Mouse (Mus musculus): Measurements from ENCODE around the gene Ilk. TPM values are rescaled to one million over a fixed set of nuclear protein-coding genes. Genes with fewer than 3 reads are reported as not detected.

The Ilk gene
- total and polyA plus RNA-seq, 3 experiments, result 48.3 to 76.9 TPM; not detected in 1

- H3K27me3 ChIP-seq (ENCODE audit: control insufficient read depth in 1 of 2, insufficient read depth in 2 of 2, low read length in 2 of 2), result no peaks in the 10 kb centered on the region
- DNase-seq (ENCODE audit: low read depth, low spot score), result peak; percentile 38
- no peaks in the 10 kb centered on the region for H3K79me2 ChIP-seq (ENCODE audit: control insufficient read depth, insufficient read depth, low read length, poor library complexity)
- no peak overlapping the region for H3K4me3 ChIP-seq (ENCODE audit: control insufficient read depth in 1 of 2, insufficient read depth in 1 of 2, low read depth in 2 of 2, low read length in 2 of 2)
- no peak overlapping the region for H3K9ac ChIP-seq (ENCODE audit: control insufficient read depth, low read depth, low read length, poor library complexity, severe bottlenecking)
- H3K9me3 ChIP-seq (replicated peaks; ENCODE audit: insufficient read depth, low read length), result no peaks in the 10 kb centered on the region
- H3K27ac ChIP-seq (ENCODE audit: control insufficient read depth, low read depth, low read length), result no peak overlapping the region
- TF ChIP-seq MYB (IDR thresholded peaks at IDR 0.05; ENCODE audit: low read depth, low read length), result no peak
- TF ChIP-seq MEF2A (IDR thresholded peaks at IDR 0.05; ENCODE audit: extremely low read depth, insufficient replicate concordance, low read depth, low read length, poor library complexity, severe bottlenecking), result no peak
- TF ChIP-seq ZC3H11A (IDR thresholded peaks at IDR 0.05; ENCODE audit: low read depth, low read length), result no peak
- TF ChIP-seq CHD2 (IDR thresholded peaks at IDR 0.05; ENCODE audit: low read length), result no peak
- TF ChIP-seq CTCF (IDR thresholded peaks at IDR 0.05 in 2 of 3, conservative IDR thresholded peaks at IDR 0.05 in 1 of 3; ENCODE audit: control insufficient read depth in 1 of 3, insufficient read depth in 1 of 3, low read depth in 2 of 3, low read length in 3 of 3, poor library complexity in 1 of 3, severe bottlenecking in 1 of 3), result peak; percentile 41 to 55 (median 53)
- no peak for TF ChIP-seq POLR2A (IDR thresholded peaks at IDR 0.05; ENCODE audit: control insufficient read depth in 1 of 2, insufficient read depth in 1 of 2, low read depth in 1 of 2, low read length in 2 of 2, poor library complexity in 1 of 2)
- TF ChIP-seq BHLHE40 (IDR thresholded peaks at IDR 0.05; ENCODE audit: borderline replicate concordance, low read depth, low read length), result no peak
- no peaks in the 10 kb centered on the region for H3K36me3 ChIP-seq (ENCODE audit: control insufficient read depth in 1 of 2, insufficient read depth in 2 of 2, low read length in 2 of 2)
- H3K4me1 ChIP-seq (ENCODE audit: control insufficient read depth in 1 of 2, insufficient read depth in 2 of 2, low read length in 2 of 2), result no peaks in the 10 kb centered on the region
These were observed 21.0 kb upstream of the Ilk start for GRCm38 (mm10) chr7:105715366-105715765.

- H3K27ac ChIP-seq (ENCODE audit: control insufficient read depth, low read depth, low read length), result no peak overlapping the region
- H3K79me2 ChIP-seq (ENCODE audit: control insufficient read depth, insufficient read depth, low read length, poor library complexity), result no peaks in the 10 kb centered on the region
- no peaks in the 10 kb centered on the region for H3K36me3 ChIP-seq (ENCODE audit: control insufficient read depth in 1 of 2, insufficient read depth in 2 of 2, low read length in 2 of 2)
- TF ChIP-seq RCOR1 (IDR thresholded peaks at IDR 0.05; ENCODE audit: low read depth, low read length) (no peak), KAT2A (conservative IDR thresholded peaks at IDR 0.05; ENCODE audit: low read depth, low read length) (no peak), CTCF (IDR thresholded peaks at IDR 0.05 in 2 of 3, conservative IDR thresholded peaks at IDR 0.05 in 1 of 3; ENCODE audit: control insufficient read depth in 1 of 3, insufficient read depth in 1 of 3, low read depth in 2 of 3, low read length in 3 of 3, poor library complexity in 1 of 3, severe bottlenecking in 1 of 3) (no peak), MYB (IDR thresholded peaks at IDR 0.05; ENCODE audit: low read depth, low read length) (no peak), POLR2AphosphoS5 (IDR thresholded peaks at IDR 0.05; ENCODE audit: borderline replicate concordance, low read depth, low read length) (no peak), ZKSCAN1 (IDR thresholded peaks at IDR 0.05; ENCODE audit: low read depth, low read length) (no peak), MYC (IDR thresholded peaks at IDR 0.05; ENCODE audit: low read depth, low read length) (no peak), USF2 (IDR thresholded peaks at IDR 0.05; ENCODE audit: borderline replicate concordance in 1 of 2, insufficient read depth in 1 of 2, low read depth in 1 of 2, low read length in 2 of 2) (no peak), ZC3H11A (IDR thresholded peaks at IDR 0.05; ENCODE audit: low read depth, low read length) (no peak), RAD21 (IDR thresholded peaks at IDR 0.05; ENCODE audit: low read depth, low read length) (no peak), ELF1 (IDR thresholded peaks at IDR 0.05; ENCODE audit: low read depth, low read length) (no peak), MAZ (IDR thresholded peaks at IDR 0.05; ENCODE audit: low read depth, low read length) (no peak), UBTF (IDR thresholded peaks at IDR 0.05; ENCODE audit: borderline replicate concordance, insufficient read depth, low read depth, low read length) (no peak)
- H3K4me1 ChIP-seq (ENCODE audit: control insufficient read depth in 1 of 2, insufficient read depth in 2 of 2, low read length in 2 of 2), result no peaks in the 10 kb centered on the region
- H3K9me3 ChIP-seq (replicated peaks; ENCODE audit: insufficient read depth, low read length), result no peaks in the 10 kb centered on the region
- no peak overlapping the region for H3K9ac ChIP-seq (ENCODE audit: control insufficient read depth, low read depth, low read length, poor library complexity, severe bottlenecking)
- H3K4me3 ChIP-seq (ENCODE audit: control insufficient read depth in 1 of 2, insufficient read depth in 1 of 2, low read depth in 2 of 2, low read length in 2 of 2), result no peak overlapping the region
- DNase-seq (ENCODE audit: low read depth, low spot score), result no peak
- no peaks in the 10 kb centered on the region for H3K27me3 ChIP-seq (ENCODE audit: control insufficient read depth in 1 of 2, insufficient read depth in 2 of 2, low read length in 2 of 2)
These were observed 14.5 kb upstream of the Ilk start for GRCm38 (mm10) chr7:105721916-105722315.

Data from MEL (cell line).